Mouse (Mus musculus) MEL (cell line): ENCODE data around the gene Adam19. TPM values are rescaled to one million over a fixed set of nuclear protein-coding genes. Genes with fewer than 3 reads are reported as not detected.

Source experiments
- DNase-seq: peaks from one replicate; pipeline ENCODE4 v3.0.0; 2011; ENCODE audit warnings: low read depth, low spot score
- H3K27ac ChIP-seq: 2 replicates; pipeline ENCODE4 v1.5.1; 2012; ENCODE audit warnings: low read depth, mild to moderate bottlenecking, control low read depth, low read length, moderate library complexity; ENCODE audit not compliant: control insufficient read depth
- H3K27me3 ChIP-seq, 2 experiments: fragments of 150-350 bp in 1 of 2; sonication (generic) in 1 of 2; 2 replicates each; pipeline ENCODE4 v1.6.1; 2012; ENCODE audit warnings: low read length in 2 of 2, mild to moderate bottlenecking in 2 of 2, improper control_type of control experiment in 1 of 2, moderate library complexity in 1 of 2; ENCODE audit not compliant: insufficient read depth in 2 of 2, control insufficient read depth in 1 of 2
- H3K36me3 ChIP-seq, 2 experiments: 2 replicates each; pipeline ENCODE4 v1.6.1; 2012 to 2014; ENCODE audit warnings: low read length in 2 of 2, improper control_type of control experiment in 1 of 2, inconsistent platforms in 1 of 2, mild to moderate bottlenecking in 1 of 2; ENCODE audit not compliant: insufficient read depth in 2 of 2, control insufficient read depth in 1 of 2
- H3K4me1 ChIP-seq, 2 experiments: fragments of 150-350 bp in 1 of 2; sonication (generic) in 1 of 2; 2 replicates each; pipeline ENCODE4 v1.6.1; 2012; ENCODE audit warnings: low read length in 2 of 2, improper control_type of control experiment in 1 of 2, mild to moderate bottlenecking in 1 of 2; ENCODE audit not compliant: insufficient read depth in 2 of 2, control insufficient read depth in 1 of 2
- H3K4me3 ChIP-seq, 2 experiments: fragments of 150-350 bp in 1 of 2; sonication (generic) in 1 of 2; 2 replicates each; pipeline ENCODE4 v1.5.1; 2012; ENCODE audit warnings: low read depth in 2 of 2, low read length in 2 of 2, mild to moderate bottlenecking in 2 of 2, moderate library complexity in 2 of 2, control low read depth in 1 of 2, improper control_type of control experiment in 1 of 2; ENCODE audit not compliant: control insufficient read depth in 1 of 2, insufficient read depth in 1 of 2
- H3K79me2 ChIP-seq: 2 replicates; pipeline ENCODE4 v1.6.1; 2012; ENCODE audit warnings: mild to moderate bottlenecking, low read length, moderate library complexity; ENCODE audit not compliant: control insufficient read depth, poor library complexity, insufficient read depth
- H3K9ac ChIP-seq: 2 replicates; pipeline ENCODE4 v1.6.1; 2012; ENCODE audit warnings: low read depth, mild to moderate bottlenecking, control low read depth, low read length, moderate library complexity; ENCODE audit not compliant: control insufficient read depth, poor library complexity, severe bottlenecking
- H3K9me3 ChIP-seq: fragments of 150-350 bp; sonication (generic); replicated peaks from 2 replicates; pipeline ENCODE4 v1.6.1; 2012; ENCODE audit warnings: mild to moderate bottlenecking, low read length, improper control_type of control experiment, moderate library complexity; ENCODE audit not compliant: insufficient read depth
- CHD2 ChIP-seq: IDR thresholded peaks from 2 replicates; pipeline ENCODE4 v1.6.1; 2011; ENCODE audit warnings: low read length, improper control_type of control experiment
- CTCF ChIP-seq, 3 experiments: IDR thresholded peaks in 2 of 3; conservative IDR thresholded peaks in 1 of 3; 2 replicates each; pipeline ENCODE4 v1.5.1; 2011 to 2012; ENCODE audit warnings: low read length in 3 of 3, low read depth in 2 of 3, mild to moderate bottlenecking in 2 of 3, improper control_type of control experiment in 1 of 3, inconsistent platforms in 1 of 3, mixed read lengths in 1 of 3, moderate library complexity in 1 of 3; ENCODE audit not compliant: control insufficient read depth in 1 of 3, insufficient read depth in 1 of 3, poor library complexity in 1 of 3, severe bottlenecking in 1 of 3
- E2F4 ChIP-seq: IDR thresholded peaks from 2 replicates; pipeline ENCODE4 v1.6.1; 2011; ENCODE audit warnings: low read depth, low read length, improper control_type of control experiment, borderline replicate concordance
- ELF1 ChIP-seq: IDR thresholded peaks from 2 replicates; pipeline ENCODE4 v1.6.1; 2014; ENCODE audit warnings: low read depth, mild to moderate bottlenecking, inconsistent platforms, low read length, improper control_type of control experiment, moderate library complexity
- EP300 ChIP-seq, 2 experiments: IDR thresholded peaks; 2 replicates each; pipeline ENCODE4 v1.6.1; 2011; ENCODE audit warnings: improper control_type of control experiment in 2 of 2, low read length in 2 of 2, low read depth in 1 of 2, mild to moderate bottlenecking in 1 of 2
- GABPA ChIP-seq: IDR thresholded peaks from 2 replicates; pipeline ENCODE4 v1.6.1; 2012; ENCODE audit warnings: low read depth, mild to moderate bottlenecking, inconsistent platforms, low read length, improper control_type of control experiment, moderate library complexity
- HCFC1 ChIP-seq: IDR thresholded peaks from 2 replicates; pipeline ENCODE4 v1.6.1; 2012; ENCODE audit warnings: low read depth, mild to moderate bottlenecking, inconsistent platforms, low read length, improper control_type of control experiment, moderate library complexity
- KAT2A ChIP-seq: conservative IDR thresholded peaks from 2 replicates; pipeline ENCODE4 v1.6.1; 2012; ENCODE audit warnings: low read depth, low read length, improper control_type of control experiment, inconsistent platforms
- MAX ChIP-seq: IDR thresholded peaks from 2 replicates; pipeline ENCODE4 v1.6.1; 2011; ENCODE audit warnings: low read length, improper control_type of control experiment
- MAZ ChIP-seq: IDR thresholded peaks from 2 replicates; pipeline ENCODE4 v1.6.1; 2012; ENCODE audit warnings: low read depth, mild to moderate bottlenecking, inconsistent platforms, low read length, improper control_type of control experiment
- MXI1 ChIP-seq: IDR thresholded peaks from 2 replicates; pipeline ENCODE4 v1.6.1; 2011; ENCODE audit warnings: mild to moderate bottlenecking, low read depth, low read length, improper control_type of control experiment
- MYB ChIP-seq: IDR thresholded peaks from 2 replicates; pipeline ENCODE4 v1.6.1; 2011; ENCODE audit warnings: mild to moderate bottlenecking, low read depth, low read length, improper control_type of control experiment
- NELFE ChIP-seq: IDR thresholded peaks from 2 replicates; pipeline ENCODE4 v1.6.1; 2011; ENCODE audit warnings: low read depth, low read length, improper control_type of control experiment
- NRF1 ChIP-seq: IDR thresholded peaks from 2 replicates; pipeline ENCODE4 v1.6.1; 2014; ENCODE audit warnings: low read depth, mild to moderate bottlenecking, inconsistent platforms, low read length, improper control_type of control experiment, moderate library complexity; ENCODE audit not compliant: poor library complexity, insufficient read depth, severe bottlenecking
- POLR2A ChIP-seq, 2 experiments: IDR thresholded peaks; 2 replicates each; pipeline ENCODE4 v1.6.1; 2011 to 2012; ENCODE audit warnings: low read length in 2 of 2, mild to moderate bottlenecking in 2 of 2, control low read depth in 1 of 2, improper control_type of control experiment in 1 of 2, low read depth in 1 of 2, moderate library complexity in 1 of 2; ENCODE audit not compliant: control insufficient read depth in 1 of 2, insufficient read depth in 1 of 2, poor library complexity in 1 of 2
- POLR2AphosphoS2 ChIP-seq: IDR thresholded peaks from 2 replicates; pipeline ENCODE4 v1.6.1; 2011; ENCODE audit warnings: low read length, improper control_type of control experiment
- RCOR1 ChIP-seq: IDR thresholded peaks from 2 replicates; pipeline ENCODE4 v1.6.1; 2012; ENCODE audit warnings: low read depth, mild to moderate bottlenecking, inconsistent platforms, low read length, improper control_type of control experiment
- SMC3 ChIP-seq: IDR thresholded peaks from 2 replicates; pipeline ENCODE4 v1.6.1; 2011; ENCODE audit warnings: low read depth, low read length, improper control_type of control experiment
- TAL1 ChIP-seq: IDR thresholded peaks from 2 replicates; pipeline ENCODE4 v1.6.1; 2012; ENCODE audit warnings: mild to moderate bottlenecking, inconsistent platforms, low read length, moderate library complexity, mixed read lengths
- TBP ChIP-seq: IDR thresholded peaks from 2 replicates; pipeline ENCODE4 v1.8.0; 2011; ENCODE audit warnings: low read depth, low read length, improper control_type of control experiment
- UBTF ChIP-seq: IDR thresholded peaks from 2 replicates; pipeline ENCODE4 v1.6.1; 2012; ENCODE audit warnings: low read depth, mild to moderate bottlenecking, inconsistent platforms, low read length, improper control_type of control experiment, moderate library complexity, borderline replicate concordance; ENCODE audit not compliant: insufficient read depth
- USF1 ChIP-seq: IDR thresholded peaks from 2 replicates; pipeline ENCODE4 v1.6.1; 2014; ENCODE audit warnings: low read depth, mild to moderate bottlenecking, inconsistent platforms, low read length, improper control_type of control experiment, moderate library complexity
- USF2 ChIP-seq, 2 experiments: IDR thresholded peaks; 2 replicates each; pipeline ENCODE4 v1.6.1; 2011 to 2012; ENCODE audit warnings: improper control_type of control experiment in 2 of 2, low read length in 2 of 2, borderline replicate concordance in 1 of 2, inconsistent platforms in 1 of 2, low read depth in 1 of 2, mild to moderate bottlenecking in 1 of 2; ENCODE audit not compliant: insufficient read depth in 1 of 2
- ZC3H11A ChIP-seq: IDR thresholded peaks from 2 replicates; pipeline ENCODE4 v1.6.1; 2012; ENCODE audit warnings: low read depth, mild to moderate bottlenecking, inconsistent platforms, low read length, improper control_type of control experiment
- polyA plus RNA-seq, 2 experiments: library from polyadenylated mRNA; stranded (reverse) in 1 of 2; unstranded in 1 of 2; fragments of >175 nt in 1 of 2; fragments of >200 nt in 1 of 2; gene quantifications; 2 replicates each; pipeline versions ENCODE4 v1.2.1 to v1.2.4; 2012; ENCODE audit warnings: low replicate concordance in 2 of 2, low read depth in 1 of 2; ENCODE audit not compliant: insufficient read length in 2 of 2, insufficient read depth in 1 of 2, missing spikeins in 1 of 2
- total RNA-seq: library from RNA; depleted of rRNA; stranded (reverse); fragments of 300-350 nt; gene quantifications from 2 replicates; pipeline ENCODE4 v1.2.3, GENCODE M21; 2012

Gene Adam19
- total and polyA plus RNA-seq, 3 experiments, result 0.12 to 0.19 TPM; not detected in 1

DNA sequence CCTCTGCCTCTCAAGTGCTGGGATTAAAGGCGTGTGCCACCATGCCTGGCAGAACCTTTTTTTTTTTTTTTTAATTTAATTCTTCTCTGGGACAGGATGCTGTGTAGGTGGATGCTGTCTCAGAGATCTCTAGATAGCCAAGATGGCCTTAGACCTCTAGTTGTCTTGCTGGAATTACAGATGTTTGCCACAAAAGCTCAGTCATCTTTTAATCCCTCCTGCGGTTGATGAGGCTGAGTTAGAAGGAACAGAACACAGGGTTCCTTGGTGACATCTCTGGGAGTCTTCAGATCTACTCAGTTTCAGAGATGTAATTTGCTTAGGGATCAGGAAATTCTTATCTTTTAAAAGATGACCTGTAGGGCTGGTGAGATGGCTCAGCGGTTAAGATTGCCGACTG is 3.1 kb downstream of the Adam19 start:
- Histone ChIP-seq H3K27me3 (no peaks in the 10 kb centered on the region), H3K27ac (no peak overlapping the region), H3K79me2 (no peaks in the 10 kb centered on the region), H3K4me3 (no peak overlapping the region), H3K9me3 (no peaks in the 10 kb centered on the region), H3K9ac (no peak overlapping the region), H3K36me3 (peaks cover 0 to 5% of the 10 kb centered on the region in 2 experiments; a peak in 1 of 4 replicates), H3K4me1 (peaks cover 3 to 4% of the 10 kb centered on the region in 2 experiments; a peak in 3 of 4 replicates)
- no peak for TF ChIP-seq RCOR1
- no peak for TF ChIP-seq HCFC1
- TF ChIP-seq POLR2A (IDR thresholded peaks at IDR 0.05; ENCODE audit: control insufficient read depth in 1 of 2, insufficient read depth in 1 of 2, low read depth in 1 of 2, low read length in 2 of 2, poor library complexity in 1 of 2), result no peak
- TF ChIP-seq UBTF, result no peak
- no peak for TF ChIP-seq POLR2AphosphoS2
- TF ChIP-seq USF2 (IDR thresholded peaks at IDR 0.05; ENCODE audit: borderline replicate concordance in 1 of 2, insufficient read depth in 1 of 2, low read depth in 1 of 2, low read length in 2 of 2), result no peak
- TF ChIP-seq TAL1, result no peak
- no peak for TF ChIP-seq E2F4
- no peak for TF ChIP-seq MXI1
- TF ChIP-seq MAX, result no peak
- DNase-seq, result no peak

DNA sequence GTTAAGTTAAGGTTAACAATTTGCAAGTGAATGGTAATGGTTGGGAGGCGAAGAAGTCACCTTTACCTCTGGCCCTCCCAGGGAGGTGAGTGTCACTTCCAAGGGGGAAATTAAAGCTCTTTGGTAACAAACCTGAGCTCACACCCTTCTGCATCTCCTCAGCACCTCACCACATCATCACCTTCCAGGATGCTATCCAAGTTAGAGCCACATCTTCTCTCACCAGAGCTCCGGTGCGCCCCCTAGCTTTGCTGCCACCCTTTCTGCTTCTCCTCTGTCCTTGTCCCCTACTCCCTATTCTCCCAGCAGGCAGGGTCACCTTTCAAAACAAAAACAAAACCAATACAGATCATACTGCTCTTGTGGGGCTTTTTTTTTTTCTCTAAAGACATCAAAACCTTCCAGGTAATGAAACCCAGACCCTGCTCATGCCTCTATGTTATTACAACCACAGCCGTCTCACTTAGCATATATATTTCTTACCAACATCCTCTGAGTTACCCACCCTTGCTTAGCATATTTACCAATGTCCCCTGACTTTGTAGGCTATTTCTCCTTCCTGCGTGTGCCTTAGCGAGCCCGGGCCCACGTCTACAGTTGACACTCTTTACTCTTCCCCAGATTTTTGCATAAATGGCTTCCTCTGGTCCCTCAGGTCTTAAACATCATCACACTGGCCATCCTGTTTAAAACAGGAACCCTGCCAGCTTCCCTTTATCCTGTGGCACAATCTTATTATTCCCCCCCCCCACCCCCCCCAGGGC is 4.3 kb downstream of the Adam19 start:
- no peak for DNase-seq
- H3K27me3 ChIP-seq, result no peaks in the 10 kb centered on the region; a peak in 1 of 4 replicates
- no peak overlapping the region for H3K4me3 ChIP-seq
- peaks cover 0 to 7% of the 10 kb centered on the region in 2 experiments; a peak in 2 of 4 replicates for H3K36me3 ChIP-seq
- peaks cover 3 to 4% of the 10 kb centered on the region in 2 experiments; a peak in 3 of 4 replicates for H3K4me1 ChIP-seq
- H3K9ac ChIP-seq, result no peak overlapping the region
- no peak overlapping the region for H3K27ac ChIP-seq
- TF ChIP-seq GABPA (no peak), CTCF (IDR thresholded peaks at IDR 0.05 in 2 of 3, conservative IDR thresholded peaks at IDR 0.05 in 1 of 3; ENCODE audit: control insufficient read depth in 1 of 3, insufficient read depth in 1 of 3, low read depth in 2 of 3, low read length in 3 of 3, poor library complexity in 1 of 3, severe bottlenecking in 1 of 3) (peak; percentile 12 to 63 (median 44); a peak in 5 of 6 replicates), SMC3 (peak; percentile 18; the same call in 1 of the 2 replicates)
- TF ChIP-seq, all 39 proteins: peak for 2
- Histone ChIP-seq H3K9me3 (no peaks in the 10 kb centered on the region), H3K79me2 (no peaks in the 10 kb centered on the region)

DNA sequence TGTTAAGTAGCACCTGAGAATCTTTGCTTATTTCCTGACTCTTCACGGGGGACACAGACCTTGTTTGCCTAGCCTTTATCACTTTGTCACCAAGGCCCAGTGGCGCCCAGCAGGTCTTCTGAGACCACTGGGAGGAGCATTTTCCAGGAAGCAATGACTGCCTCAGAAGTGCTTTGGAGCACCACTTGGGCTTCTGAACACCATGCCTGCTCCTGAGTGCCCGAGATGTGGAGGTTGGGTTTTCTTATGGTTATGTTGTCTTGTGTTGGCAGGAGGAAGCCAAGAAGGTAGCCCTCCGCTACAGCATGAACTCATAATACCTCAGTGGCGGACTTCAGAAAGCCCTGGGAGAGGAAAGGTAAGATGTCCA is 4.8 kb downstream of the Adam19 start:
- Histone ChIP-seq H3K4me1 (peaks cover 5 to 9% of the 10 kb centered on the region in 2 experiments), H3K9ac (no peak overlapping the region), H3K79me2 (no peaks in the 10 kb centered on the region), H3K27ac (no peak overlapping the region), H3K4me3 (no peak overlapping the region), H3K9me3 (no peaks in the 10 kb centered on the region), H3K36me3 (peaks cover 0 to 9% of the 10 kb centered on the region in 2 experiments; a peak in 2 of 4 replicates), H3K27me3 (no peaks in the 10 kb centered on the region; a peak in 1 of 4 replicates)
- DNase-seq, result no peak
- no peak for TF ChIP-seq ZC3H11A
- TF ChIP-seq USF1, result no peak
- TF ChIP-seq MYB, result no peak
- TF ChIP-seq MAZ, result no peak
- TF ChIP-seq POLR2A (IDR thresholded peaks at IDR 0.05; ENCODE audit: control insufficient read depth in 1 of 2, insufficient read depth in 1 of 2, low read depth in 1 of 2, low read length in 2 of 2, poor library complexity in 1 of 2), result no peak
- no peak for TF ChIP-seq NELFE
- TF ChIP-seq KAT2A, result no peak
- TF ChIP-seq CHD2, result no peak
- no peak for TF ChIP-seq TAL1
- no peak for TF ChIP-seq GABPA
- TF ChIP-seq TBP, result no peak
- TF ChIP-seq NRF1, result no peak
- no peak for TF ChIP-seq ELF1
- TF ChIP-seq EP300 (IDR thresholded peaks at IDR 0.05; ENCODE audit: low read depth in 1 of 2, low read length in 2 of 2), result no peak
- no peak for TF ChIP-seq USF2 (IDR thresholded peaks at IDR 0.05; ENCODE audit: borderline replicate concordance in 1 of 2, insufficient read depth in 1 of 2, low read depth in 1 of 2, low read length in 2 of 2)
- no peak for TF ChIP-seq HCFC1
- TF ChIP-seq MAX, result no peak
- no peak for TF ChIP-seq E2F4
